Mouse (Mus musculus): ENCODE measurements around the gene 1810043G02Rik.

- TF ChIP-seq CTCF (IDR thresholded peaks at IDR 0.05; ENCODE audit: low read depth, low read length) (peak; percentile 28), POLR2A (IDR thresholded peaks at IDR 0.05; ENCODE audit: insufficient read depth, low read length) (peak; percentile 87), EP300 (IDR thresholded peaks at IDR 0.05; ENCODE audit: insufficient read depth, low read depth, low read length) (peak; percentile 62; the same call in 1 of the 2 replicates)
Measured at GRCm38 (mm10) chr10:78009184-78009944, 31.0 kb downstream of the 1810043G02Rik start.

All from ES-Bruce4 (cell line).